Mouse (Mus musculus): ENCODE measurements at regions not wholly inside any gene's neighbourhood (a gene's known extent, or its start where the extent isn't known, plus 50 kb on each side); places are given as distances from the start of the nearest gene placed in this dataset.

GRCm38 (mm10) chr17:84129204-84129603 is 58.5 kb downstream of the Zfp36l2 start:
- no peak for DNase-seq (ENCODE audit: low spot score)

GRCm38 (mm10) chr17:84128262-84128661 is 59.5 kb downstream of the Zfp36l2 start:
- DNase-seq (ENCODE audit: low spot score) = no peak

- DNase-seq (ENCODE audit: low spot score) = no peak
Observed at GRCm38 (mm10) chr17:84126168-84126567, 61.6 kb downstream of the Zfp36l2 start.

GRCm38 (mm10) chr17:84123161-84123560 is 64.6 kb downstream of the Zfp36l2 start:
- no peak for DNase-seq (ENCODE audit: low spot score)

GRCm38 (mm10) chr17:84122486-84123131 is 65.1 kb downstream of the Zfp36l2 start:
- no peak for DNase-seq (ENCODE audit: low spot score)

- no peak for DNase-seq (ENCODE audit: low spot score)
Observed at GRCm38 (mm10) chr17:84121291-84121690, 66.5 kb downstream of the Zfp36l2 start.

GRCm38 (mm10) chr17:84119221-84120017 is 68.3 kb downstream of the Zfp36l2 start:
- DNase-seq (ENCODE audit: low spot score) = no peak

GRCm38 (mm10) chr17:84118781-84119180 is 69.0 kb downstream of the Zfp36l2 start:
- no peak for DNase-seq (ENCODE audit: low spot score)

- DNase-seq (ENCODE audit: low spot score) = no peak
Observed at GRCm38 (mm10) chr17:84118271-84118670, 69.5 kb downstream of the Zfp36l2 start.

GRCm38 (mm10) chr17:84117756-84118155 is 70.0 kb downstream of the Zfp36l2 start:
- no peak for DNase-seq (ENCODE audit: low spot score)

- no peak for DNase-seq (ENCODE audit: low spot score)
Observed at GRCm38 (mm10) chr17:84116340-84117279, 71.1 kb downstream of the Zfp36l2 start.

- no peak for DNase-seq (ENCODE audit: low spot score)
Observed at GRCm38 (mm10) chr17:84115957-84116339, 71.8 kb downstream of the Zfp36l2 start.

GRCm38 (mm10) chr17:84115133-84115532 is 72.6 kb downstream of the Zfp36l2 start:
- DNase-seq (ENCODE audit: low spot score) = no peak

GRCm38 (mm10) chr17:84114279-84114994 is 73.3 kb downstream of the Zfp36l2 start:
- DNase-seq (ENCODE audit: low spot score) = no peak

GRCm38 (mm10) chr17:84113608-84114278 is 74.0 kb downstream of the Zfp36l2 start:
- DNase-seq (ENCODE audit: low spot score) = peak; percentile 88

GRCm38 (mm10) chr17:84112411-84113031 is 75.2 kb downstream of the Zfp36l2 start:
- DNase-seq (ENCODE audit: low spot score) = no peak

- no peak for DNase-seq (ENCODE audit: low spot score)
Observed at GRCm38 (mm10) chr17:84111787-84112370, 75.9 kb downstream of the Zfp36l2 start.

GRCm38 (mm10) chr17:84110945-84111344 is 76.8 kb downstream of the Zfp36l2 start:
- no peak for DNase-seq (ENCODE audit: low spot score)

- no peak for DNase-seq (ENCODE audit: low spot score)
Observed at GRCm38 (mm10) chr17:84110000-84110695, 77.6 kb downstream of the Zfp36l2 start.

All from ovary, postnatal 14 days (tissue).